Mouse (Mus musculus) heart, adult 2 months (tissue): ENCODE measurements around the gene Srpk1.

ENCODE experiments used
- CTCF ChIP-seq: fragments of 200-600 bp; IDR thresholded peaks from 2 replicates; pipeline ENCODE4 v1.8.1; 2022; ENCODE audit warnings: antibody characterized with exemption, mild to moderate bottlenecking, moderate library complexity
- EP300 ChIP-seq: fragments of 200-500 bp; IDR thresholded peaks from 2 replicates; pipeline ENCODE4 v1.6.1; 2011; ENCODE audit warnings: low read depth, low read length, control low read depth; ENCODE audit not compliant: insufficient read depth

DNA sequence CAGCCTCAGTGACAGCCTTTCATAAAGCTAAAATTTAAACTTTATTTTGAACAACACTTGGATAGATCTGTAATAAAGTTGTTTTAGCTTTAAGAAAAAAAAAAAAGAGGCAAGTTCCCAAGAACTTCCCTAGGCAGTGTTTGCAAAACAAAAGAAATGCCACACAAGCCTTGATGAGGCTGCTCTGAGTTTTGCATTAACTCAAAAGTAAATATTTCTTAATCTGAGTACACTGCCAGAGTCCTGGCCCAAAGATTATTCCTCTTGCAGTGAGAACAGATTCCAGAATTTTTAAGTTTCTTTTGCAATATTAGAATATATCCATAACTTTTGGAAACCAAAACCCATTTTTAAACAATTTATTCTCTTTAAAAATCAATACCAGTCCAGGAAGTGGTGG, 57.3 kb downstream of the Srpk1 start:
- TF ChIP-seq CTCF (no peak), EP300 (no peak)
